Mouse (Mus musculus): ENCODE results near the gene Dleu7.

Dleu7 gene

DNA sequence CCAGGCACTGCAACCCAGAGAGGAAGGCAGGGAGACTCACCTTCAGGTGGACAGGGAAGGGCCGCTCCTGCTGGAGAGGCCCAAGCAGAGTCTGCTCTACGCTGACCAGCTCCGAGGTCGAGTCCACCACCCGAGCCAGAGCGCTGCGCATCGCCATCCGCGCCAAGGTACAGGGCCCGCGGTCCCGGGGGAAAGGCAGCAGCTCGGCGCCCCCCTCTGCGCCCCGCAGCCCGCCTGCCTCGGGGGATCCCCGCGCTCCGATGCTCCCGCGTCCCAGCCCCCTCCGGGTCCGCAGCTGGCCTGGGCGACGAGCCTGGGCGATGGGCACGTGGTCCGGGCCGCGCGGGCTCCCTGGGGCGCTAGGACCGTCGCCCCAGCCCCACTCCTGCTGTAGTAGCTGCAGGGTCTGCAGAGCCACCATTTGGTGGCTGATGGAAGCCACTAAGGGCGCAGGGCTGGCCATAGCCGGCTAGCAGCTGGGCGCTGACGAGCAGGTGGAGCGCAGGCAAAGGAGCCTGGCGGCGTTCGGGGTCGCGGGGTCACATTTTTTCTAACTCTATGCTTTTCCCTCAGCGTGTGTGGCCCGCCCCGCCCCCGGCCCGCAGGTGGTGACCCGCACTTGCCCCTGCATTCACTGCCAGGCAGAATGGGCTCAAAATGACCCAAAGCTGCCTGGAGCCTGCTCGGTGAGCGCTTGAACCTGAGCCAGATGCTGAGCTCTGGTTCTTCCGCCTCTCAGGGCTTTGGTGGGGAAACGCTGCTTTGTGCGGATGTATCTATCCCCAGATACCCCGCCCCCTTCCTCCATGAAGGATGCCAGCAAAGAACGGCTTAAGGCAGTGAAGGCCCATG is at the start of gene Dleu7, which contains the start of gene Rnaseh2b:
Dleu7 (minus strand) TSS at position 560 of the 852 bp plus-strand sequence.
Rnaseh2b (plus strand) TSS at position 102 of the 852 bp plus-strand sequence.
- no peak for DNase-seq (ENCODE audit: low read depth, low spot score)

- DNase-seq (ENCODE audit: low read depth, low spot score), result no peak
Measured at GRCm38 (mm10) chr14:62341887-62342642, 49.2 kb upstream of the Dleu7 start.

GRCm38 (mm10) chr14:62339196-62339595 is 46.3 kb upstream of the Dleu7 start:
- DNase-seq (ENCODE audit: low read depth, low spot score), result no peak

- no peak for DNase-seq (ENCODE audit: low read depth, low spot score)
Measured at GRCm38 (mm10) chr14:62333909-62334687, 41.3 kb upstream of the Dleu7 start.

DNA sequence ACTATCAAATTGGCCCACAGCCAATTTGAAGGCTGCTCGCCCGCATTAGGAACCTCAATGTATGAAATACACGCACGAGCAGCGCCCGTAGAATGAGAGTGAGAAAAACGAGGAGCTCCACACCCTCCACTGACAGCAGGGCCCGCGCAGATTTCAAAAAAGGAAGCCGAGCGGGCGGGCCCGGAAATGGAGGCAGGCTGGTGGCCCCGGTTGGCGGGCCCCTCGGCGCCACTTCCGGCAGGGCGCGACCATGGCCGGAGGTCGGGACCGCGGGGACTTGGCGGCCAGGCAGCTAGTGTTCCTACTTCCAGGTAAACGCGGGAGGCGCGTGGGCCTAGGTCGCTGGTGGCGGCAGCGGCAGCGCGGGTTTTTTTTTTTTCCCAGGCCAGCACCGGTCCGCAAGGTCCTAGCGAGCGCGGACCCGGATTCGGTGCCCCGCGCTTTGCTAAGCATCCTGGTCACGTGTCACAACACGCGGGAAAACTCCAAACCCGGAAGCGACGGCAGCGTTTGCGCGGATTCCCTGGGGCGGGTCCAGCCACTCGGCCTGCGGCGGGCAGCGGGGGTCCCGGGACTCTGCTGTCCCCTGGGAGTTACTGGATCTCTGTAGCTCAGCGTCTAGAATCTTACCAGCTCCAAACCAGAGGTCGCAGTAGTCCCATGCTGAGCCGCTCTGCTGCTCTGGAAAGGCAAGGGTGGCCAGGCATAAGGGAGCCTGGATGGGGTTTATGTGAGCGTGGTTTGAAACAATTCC is 39.2 kb upstream of the Dleu7 start:
- DNase-seq (ENCODE audit: low read depth, low spot score), result peak; percentile 74

GRCm38 (mm10) chr14:62331457-62331856 is 38.6 kb upstream of the Dleu7 start:
- DNase-seq (ENCODE audit: low read depth, low spot score), result no peak

DNA sequence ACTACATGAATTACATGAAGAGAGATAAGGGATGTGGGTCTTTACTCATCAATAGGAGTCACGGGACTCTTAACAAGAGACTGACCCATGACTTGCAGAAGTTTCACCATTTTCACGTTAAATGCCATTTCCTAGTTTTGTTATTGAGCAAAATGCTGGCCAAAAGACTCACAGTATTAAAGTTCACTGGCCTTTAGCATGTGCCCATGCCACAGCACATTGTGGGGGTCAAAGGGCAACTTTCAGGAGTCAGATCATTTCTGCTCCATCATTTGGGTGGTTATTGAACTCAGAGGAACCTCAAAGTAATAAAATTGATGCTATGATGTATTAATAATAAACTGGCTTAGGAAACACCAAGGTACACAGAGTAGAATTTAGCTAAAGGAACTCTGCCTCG is 36.8 kb upstream of the Dleu7 start:
- DNase-seq (ENCODE audit: low read depth, low spot score), result no peak

GRCm38 (mm10) chr14:62328606-62329005 is 35.8 kb upstream of the Dleu7 start:
- no peak for DNase-seq (ENCODE audit: low read depth, low spot score)

DNA sequence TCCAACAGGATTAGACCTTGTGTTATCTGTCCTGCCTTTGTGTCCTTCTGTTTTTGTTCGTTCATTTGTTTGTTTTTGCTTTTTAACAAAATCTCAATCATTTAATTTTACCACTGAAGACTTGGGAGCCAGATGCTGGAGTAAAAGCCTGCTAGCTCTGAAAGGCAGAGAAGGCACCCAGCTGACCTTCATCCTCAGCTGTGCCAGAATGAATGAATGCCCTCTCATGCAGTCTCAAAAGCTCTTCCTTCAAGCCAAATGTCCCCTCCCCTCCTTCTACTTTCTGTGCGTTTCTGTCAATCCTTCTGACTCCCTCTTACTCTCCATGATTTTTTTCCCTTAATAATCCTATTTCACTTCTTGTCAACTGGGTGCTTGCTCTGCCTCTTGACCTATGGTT is 34.3 kb upstream of the Dleu7 start:
- DNase-seq (ENCODE audit: low read depth, low spot score), result no peak

DNA sequence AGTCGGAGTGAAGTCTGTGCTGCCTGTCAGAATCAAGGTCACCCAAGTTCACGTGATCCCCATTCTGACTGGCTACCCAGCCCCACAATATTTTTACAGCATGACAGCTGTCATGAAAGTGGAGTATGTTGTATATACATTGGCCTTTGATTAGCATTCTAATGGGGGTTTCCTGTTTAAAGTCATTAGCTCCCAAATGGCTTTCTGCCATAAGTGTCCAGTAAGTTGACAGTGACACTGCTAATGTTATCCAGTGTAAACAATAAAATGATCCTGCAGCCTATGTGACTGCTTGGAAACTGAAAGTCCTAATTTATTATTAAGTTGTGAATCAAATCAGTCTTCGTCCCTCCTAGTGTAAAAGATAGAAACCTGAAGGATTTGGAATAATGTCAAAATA is 33.2 kb upstream of the Dleu7 start:
- no peak for DNase-seq (ENCODE audit: low read depth, low spot score)

GRCm38 (mm10) chr14:62324943-62325342 is 32.1 kb upstream of the Dleu7 start:
- no peak for DNase-seq (ENCODE audit: low read depth, low spot score)

DNA sequence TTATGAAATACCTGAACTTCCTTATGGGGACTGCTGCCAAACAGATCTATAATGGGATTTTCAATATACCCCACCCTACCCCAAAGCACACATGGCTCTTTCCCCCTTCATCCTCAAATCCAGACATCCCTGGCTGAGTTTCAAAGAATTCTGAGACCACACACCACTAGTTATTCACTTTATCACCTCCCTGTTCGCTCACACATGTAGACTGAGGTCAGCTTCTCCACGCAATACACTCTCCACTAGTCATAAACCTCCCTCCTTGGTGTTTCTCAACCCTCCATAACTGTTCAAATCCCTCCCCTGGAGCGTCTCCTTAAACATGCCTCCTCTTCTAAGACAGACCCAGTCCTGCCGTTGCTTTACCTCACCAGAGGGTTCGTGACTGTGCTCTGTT is 30.6 kb upstream of the Dleu7 start:
- no peak for DNase-seq (ENCODE audit: low read depth, low spot score)

DNA sequence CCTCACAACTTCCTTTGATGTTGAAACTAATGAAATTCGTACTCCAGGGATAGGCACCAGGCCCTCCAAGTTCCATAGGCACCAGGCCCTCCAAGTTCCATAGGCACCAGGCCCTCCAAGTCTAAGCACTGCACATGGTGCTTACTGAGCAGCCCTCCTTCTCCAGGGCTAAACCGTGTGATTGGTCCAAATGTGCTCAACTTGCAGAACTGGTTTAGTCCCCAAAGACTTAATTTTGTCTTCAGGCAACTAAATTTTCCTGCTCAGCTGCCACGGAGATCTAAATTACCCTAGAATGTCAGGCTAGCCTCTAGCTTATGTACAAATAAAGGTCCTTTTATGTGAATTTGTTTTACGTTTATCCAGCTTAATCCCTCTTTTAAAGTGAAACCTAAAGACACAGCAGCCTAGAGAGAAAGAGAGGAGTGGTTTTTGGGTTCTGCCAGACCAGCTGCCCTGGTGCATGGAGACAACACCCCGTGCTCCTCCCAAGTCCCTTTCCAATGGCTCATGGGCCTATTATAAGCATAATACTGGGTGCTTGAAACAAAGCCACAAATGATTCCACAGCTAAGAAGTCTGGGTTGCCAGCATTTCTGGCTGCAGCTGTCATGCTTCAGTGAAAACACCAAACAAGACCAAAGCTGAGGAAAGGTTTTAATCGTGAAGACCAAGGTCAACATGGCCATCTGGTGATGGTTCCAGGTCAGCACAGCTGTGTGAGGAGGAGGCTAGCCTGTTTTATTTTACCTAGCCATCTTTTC is 29.9 kb upstream of the Dleu7 start:
- peak; percentile 39 for DNase-seq (ENCODE audit: low read depth, low spot score)

- DNase-seq (ENCODE audit: low read depth, low spot score), result no peak
Measured at GRCm38 (mm10) chr14:62311672-62312071, 18.8 kb upstream of the Dleu7 start.

DNA sequence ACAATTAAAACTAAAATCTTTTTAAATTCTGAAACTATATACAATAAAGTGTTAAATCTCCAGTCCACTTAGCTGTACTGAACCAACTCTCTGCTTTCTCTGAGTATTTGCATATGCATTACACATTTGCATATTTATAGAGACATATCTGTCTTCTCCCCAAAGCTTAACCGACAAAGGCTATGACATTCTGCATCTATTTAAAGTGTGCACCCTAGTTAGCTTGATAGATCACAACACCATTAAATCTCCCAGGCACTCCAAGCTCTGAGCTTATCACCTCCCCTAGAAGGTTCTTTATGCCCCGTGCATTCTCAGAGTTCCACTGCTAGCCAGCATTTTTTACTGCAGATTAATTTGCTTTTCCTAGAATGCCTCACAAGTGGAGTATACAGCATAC is 16.2 kb upstream of the Dleu7 start:
- DNase-seq (ENCODE audit: low read depth, low spot score), result no peak

- DNase-seq (ENCODE audit: low read depth, low spot score), result no peak
Measured at GRCm38 (mm10) chr14:62307555-62307954, 14.7 kb upstream of the Dleu7 start.

DNA sequence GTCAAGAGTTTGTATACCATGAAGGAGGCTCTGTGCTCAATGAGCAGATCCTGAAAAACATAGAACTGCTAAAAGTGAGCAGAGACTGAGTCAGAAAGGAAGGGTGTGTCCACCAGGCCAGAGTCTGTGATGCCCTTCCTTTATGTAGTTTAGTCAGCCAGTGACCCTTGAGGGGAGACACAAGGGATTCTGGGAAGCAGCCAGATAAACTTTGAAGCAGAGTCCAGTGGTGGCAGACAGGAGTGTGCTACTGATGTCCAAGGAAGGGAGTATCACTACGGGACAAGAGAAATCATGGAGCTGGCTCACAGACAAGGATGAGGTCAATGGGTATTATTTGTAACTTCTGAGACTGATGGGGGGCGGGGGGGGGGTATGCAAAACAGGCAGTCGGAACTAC is 7.2 kb upstream of the Dleu7 start:
- no peak for DNase-seq (ENCODE audit: low read depth, low spot score)

GRCm38 (mm10) chr14:62298808-62299207 is 6.0 kb upstream of the Dleu7 start:
- DNase-seq (ENCODE audit: low read depth, low spot score), result no peak

DNA sequence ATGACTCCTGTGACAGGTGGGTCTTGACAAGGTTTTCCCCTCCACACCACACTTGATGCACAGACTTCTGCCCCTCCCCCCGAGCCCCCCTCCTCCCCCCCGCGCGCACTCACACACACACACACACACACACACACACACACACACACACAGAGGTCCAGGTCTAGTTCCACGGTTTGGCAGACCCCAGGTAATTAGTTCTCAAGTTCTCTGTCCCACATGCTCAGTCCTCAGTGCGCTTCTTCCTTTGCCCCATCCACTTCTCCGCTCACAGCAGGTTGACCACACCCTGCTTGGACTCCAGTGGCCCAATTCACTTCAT is 720 bp downstream of the Dleu7 start:
- no peak for DNase-seq (ENCODE audit: low read depth, low spot score)

DNA sequence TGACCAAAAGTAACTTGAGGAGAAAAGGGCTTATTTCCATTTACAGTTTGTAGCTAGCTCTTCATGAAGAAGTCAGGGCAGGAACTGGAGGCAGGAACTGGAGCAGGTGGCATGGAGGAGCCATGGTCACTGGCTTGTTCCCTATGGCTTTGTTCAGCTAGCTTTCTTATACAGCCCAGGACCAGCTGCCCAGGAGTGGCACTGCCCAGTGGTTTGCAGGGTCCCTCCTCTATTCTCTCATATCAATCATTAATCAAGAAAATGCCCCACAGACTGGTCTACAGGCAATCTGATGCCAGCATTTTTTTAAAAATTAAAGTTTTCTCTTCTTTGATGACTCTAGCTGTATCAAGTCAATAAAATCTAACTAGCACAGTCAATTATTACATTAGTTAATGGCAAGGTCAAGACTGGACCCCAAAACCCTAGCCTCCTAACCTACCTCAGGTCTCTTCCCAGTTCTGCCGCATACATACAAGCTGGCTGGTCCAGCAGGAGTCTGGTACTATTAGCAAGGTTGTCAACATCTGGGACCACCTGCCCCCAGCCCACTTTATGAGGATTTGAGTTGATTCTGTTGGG is 1.4 kb downstream of the Dleu7 start:
- no peak for DNase-seq (ENCODE audit: low read depth, low spot score)

Data from skeletal muscle tissue, adult 2 months (tissue).